ENCODE assay signal across 8 mouse cellular contexts in the genomic region with DNA sequence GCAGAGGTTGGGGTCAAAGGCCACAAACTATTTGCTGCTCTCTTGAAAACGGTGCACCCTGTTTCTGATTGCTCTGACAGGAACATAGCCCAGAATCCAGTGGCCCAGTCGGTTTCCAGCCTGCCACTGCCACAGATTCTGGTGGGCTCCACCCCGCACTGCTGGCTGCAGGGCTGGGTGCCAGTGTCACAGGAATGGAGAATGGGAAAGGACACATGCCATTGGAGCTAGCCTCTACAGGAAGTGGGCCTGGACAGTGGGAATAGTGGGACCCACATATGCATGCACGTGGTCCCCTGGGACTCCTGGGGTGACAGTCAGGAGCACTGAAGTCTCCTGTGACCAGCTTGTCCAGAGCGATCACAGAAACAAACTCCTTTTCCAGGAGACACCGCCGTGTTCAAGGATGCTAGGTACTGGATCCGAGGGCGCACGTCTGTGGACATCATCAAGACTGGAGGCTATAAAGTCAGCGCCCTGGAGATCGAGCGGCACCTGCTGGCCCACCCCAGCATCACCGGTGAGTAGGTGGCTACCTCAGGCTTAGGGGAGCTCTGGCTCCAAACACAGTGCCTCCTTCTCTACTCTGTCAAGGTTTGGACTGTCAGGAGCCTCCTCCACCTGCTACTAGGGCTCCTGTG. TPM values are rescaled to one million over a fixed set of nuclear protein-coding genes. Genes with fewer than 3 reads are reported as not detected.
DNase-seq lines count a peak whose midpoint lies in the region; ATAC-seq and TF ChIP-seq lines count a peak whose summit lies in the region.

No protein-coding gene starts in this region.

- no peak overlapping the region for H3K9ac ChIP-seq in forebrain, postnatal 0 days
- H3K9ac ChIP-seq in neural tube, embryonic 13.5 days, result peak overlapping the region; percentile 43; the same call in 1 of the 2 replicates

- H3K4me1 ChIP-seq in lung, adult 2 months (ENCODE audit: control insufficient read depth, insufficient read depth, low read length), result no peaks in the 10 kb centered on the region
- no peaks in the 10 kb centered on the region for H3K4me1 ChIP-seq in forebrain, postnatal 0 days (ENCODE audit: insufficient read depth)
- H3K4me1 ChIP-seq in neural tube, embryonic 13.5 days (replicated peaks), result peaks cover 76% of the 10 kb centered on the region

- no peak for DNase-seq in lung, adult 2 months
- no peak for DNase-seq in lung, postnatal 10 days
- DNase-seq in ZHBTc4 (ENCODE audit: low read depth, low spot score), result peak; percentile 51
- DNase-seq in forebrain, postnatal 0 days, result no peak
- DNase-seq in ovary, postnatal 10 days (ENCODE audit: low spot score), result no peak
- no peak for DNase-seq in gastrocnemius, postnatal 25 days

- no peak overlapping the region for H3K4me2 ChIP-seq in forebrain, postnatal 0 days (ENCODE audit: low read depth)
- H3K4me2 ChIP-seq in neural tube, embryonic 13.5 days, result no peak overlapping the region

- TF ChIP-seq POLR2A in lung, adult 2 months (IDR thresholded peaks at IDR 0.05; ENCODE audit: borderline replicate concordance, extremely low read depth, low read depth, low read length), result no peak

- H3K36me3 ChIP-seq in forebrain, postnatal 0 days (ENCODE audit: insufficient read depth), result peaks cover 10% of the 10 kb centered on the region
- H3K36me3 ChIP-seq in neural tube, embryonic 13.5 days, result peaks cover 4% of the 10 kb centered on the region

- TF ChIP-seq CTCF in lung, adult 2 months (IDR thresholded peaks at IDR 0.05; ENCODE audit: insufficient read depth, low read length), result 0 out of 2 replicates have a peak, but pooled peaks have one; percentile 16
- TF ChIP-seq CTCF in forebrain, postnatal 0 days (IDR thresholded peaks at IDR 0.05; ENCODE audit: low read depth), result peak; percentile 53

- H3K9me3 ChIP-seq in forebrain, postnatal 0 days (ENCODE audit: low read length), result no peaks in the 10 kb centered on the region
- no peaks in the 10 kb centered on the region for H3K9me3 ChIP-seq in neural tube, embryonic 13.5 days

- WGBS in lung, adult 2 months, result 82% methylated on average over 14 of the region's 14 CpGs
- 76% methylated on average over 14 of the region's 14 CpGs for WGBS in forebrain, postnatal 0 days
- WGBS in neural tube, embryonic 13.5 days, result 72% methylated on average over 14 of the region's 14 CpGs

- no peak overlapping the region for H3K4me3 ChIP-seq in lung, adult 2 months (replicated peaks; ENCODE audit: extremely low read depth, low read depth, low read length)
- no peak overlapping the region for H3K4me3 ChIP-seq in forebrain, postnatal 0 days (ENCODE audit: low read depth, low read length)
- H3K4me3 ChIP-seq in neural tube, embryonic 13.5 days, result no peak overlapping the region

- no peaks in the 10 kb centered on the region for H3K27me3 ChIP-seq in forebrain, postnatal 0 days (ENCODE audit: insufficient read depth, low read length)
- H3K27me3 ChIP-seq in neural tube, embryonic 13.5 days, result no peaks in the 10 kb centered on the region

- no peak for ATAC-seq in forebrain, postnatal 0 days
- 0 out of 2 replicates have a peak, but pooled peaks have one; percentile 12 for ATAC-seq in neural tube, embryonic 13.5 days (ENCODE audit: low read depth)
- ATAC-seq in megakaryocyte, adult 5-6 weeks (ENCODE audit: poor library complexity, severe bottlenecking), result no peak

- no peak overlapping the region for H3K27ac ChIP-seq in forebrain, postnatal 0 days (ENCODE audit: low read depth, low read length)
- H3K27ac ChIP-seq in neural tube, embryonic 13.5 days (replicated peaks), result peak overlapping the region; percentile 88

RNA-seq across cellular contexts. Expression of a gene that starts 35.0 kb away (rescaled TPM):
- 0.03 and 0.37 TPM in 2 replicates for polyA plus RNA-seq in lung, adult 2 months (2012; rRNA removed)
- 1.7 and 1.8 TPM in 2 replicates for total RNA-seq in forebrain, postnatal 0 days (2014; rRNA removed)
- polyA plus RNA-seq in forebrain, postnatal 0 days (2015; fragmentation: Nextera tagmentation; extraction: Ambion mirVana), result 2.7 and 3.3 TPM in 2 replicates
- polyA plus RNA-seq in neural tube, embryonic 13.5 days (2015; fragmentation: Nextera tagmentation; extraction: Ambion mirVana), result 2.7 and 3.5 TPM in 2 replicates
- total RNA-seq in megakaryocyte, adult 5-6 weeks (2015), result not detected in 2 replicates
- not detected in 2 replicates for total RNA-seq in megakaryocyte, adult 5-6 weeks (2017)
- 10 to 100 TPM; 16.5 to 17.2 TPM for total RNA-seq in gastrocnemius, postnatal 25 days (2021)

RNA-seq across cellular contexts. Expression of a gene that starts 37.4 kb away (rescaled TPM):
- polyA plus RNA-seq in lung, adult 2 months (2012; rRNA removed), result 16.3 and 17.7 TPM in 2 replicates
- total RNA-seq in forebrain, postnatal 0 days (2014; rRNA removed), result 18.5 and 25.6 TPM in 2 replicates
- polyA plus RNA-seq in forebrain, postnatal 0 days (2015; fragmentation: Nextera tagmentation; extraction: Ambion mirVana), result 13.2 and 16.9 TPM in 2 replicates
- 15.6 and 17.1 TPM in 2 replicates for polyA plus RNA-seq in neural tube, embryonic 13.5 days (2015; fragmentation: Nextera tagmentation; extraction: Ambion mirVana)
- 4.3 and 5.0 TPM in 2 replicates for total RNA-seq in megakaryocyte, adult 5-6 weeks (2015)
- total RNA-seq in megakaryocyte, adult 5-6 weeks (2017), result 3.9 and 5.9 TPM in 2 replicates
- total RNA-seq in gastrocnemius, postnatal 25 days (2021), result 10 to 100 TPM; 12.9 to 13.3 TPM
